Mouse (Mus musculus): Measurements from ENCODE around the gene Gm10643.

DNA sequence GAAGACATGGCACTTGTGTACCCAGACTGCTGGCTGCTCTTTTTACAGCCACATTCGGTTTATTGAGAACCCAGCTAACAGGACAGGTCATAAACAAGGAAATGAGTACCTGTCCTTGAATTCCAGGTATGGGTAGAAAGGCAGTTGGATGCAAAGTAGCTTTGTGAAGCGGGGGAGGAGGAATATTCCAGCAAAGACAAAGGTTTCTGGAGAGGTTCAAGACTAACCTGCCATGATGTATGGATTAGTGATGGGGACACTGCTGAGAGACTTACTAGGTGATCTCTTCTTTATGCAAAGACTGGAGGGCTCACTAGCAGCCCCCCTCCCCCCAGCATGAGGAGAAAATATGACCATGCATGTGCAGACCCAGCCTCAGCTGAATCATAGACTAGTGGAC, 40.7 kb upstream of the Gm10643 start:
- TF ChIP-seq POLR2A (IDR thresholded peaks at IDR 0.05; ENCODE audit: control insufficient read depth, extremely low read depth, insufficient read depth, low read length, poor library complexity) (no peak), CTCF (IDR thresholded peaks at IDR 0.05; ENCODE audit: borderline replicate concordance, control insufficient read depth, extremely low read depth, insufficient read depth, low read length, poor library complexity) (no peak)
